In genomic region chr4:107622296-107622695, GRCm38 (mm10) we compare ENCODE assay signal across 24 mouse cellular contexts.
DNase-seq lines count a peak whose midpoint lies in the region; ATAC-seq and TF ChIP-seq lines count a peak whose summit lies in the region.
"Had no signal": no experiment of that assay in that cellular context is flagged by ENCODE, and none has a peak within 500 bp of the region (broad histone marks: within the 10 kb centered on the region; RNA-seq: fewer than 3 reads in every experiment).

No protein-coding gene starts in this region.

- intact Hi-C loops in left cerebral cortex, adult 2 months (cut with DNase I) = no loop called here

- H3K27me3 ChIP-seq in forebrain, postnatal 0 days (ENCODE audit: insufficient read depth, low read length) = no peaks in the 10 kb centered on the region
- H3K27me3 ChIP-seq in forebrain, embryonic 16.5 days (replicated peaks; ENCODE audit: control insufficient read depth, insufficient read depth, low read length) = no peaks in the 10 kb centered on the region
- no peaks in the 10 kb centered on the region for H3K27me3 ChIP-seq in kidney, embryonic 16.5 days (ENCODE audit: insufficient read depth, low read length)
- no peaks in the 10 kb centered on the region for H3K27me3 ChIP-seq in neural tube, embryonic 13.5 days
- H3K27me3 ChIP-seq in liver, embryonic 11.5 days (replicated peaks; ENCODE audit: control insufficient read depth, insufficient read depth, low read length) = no peaks in the 10 kb centered on the region
- H3K27me3 ChIP-seq: embryonic facial prominence, embryonic 15.5 days; limb, embryonic 13.5 days had no signal

- no peak for DNase-seq in forebrain, postnatal 0 days
- DNase-seq in kidney, adult 9 months = peak; percentile 15
- DNase-seq in kidney, adult 18-20 months = no peak
- no peak for DNase-seq in liver, embryonic 11.5 days (ENCODE audit: low spot score)
- no peak for DNase-seq in left cerebral cortex, adult 2 months (ENCODE audit: extremely low spot score in 1 of 2, low spot score in 2 of 2)
- DNase-seq: adrenal gland, postnatal 10 days; cerebellum, adult 9-10 months; gastrocnemius, postnatal 10 days; liver, embryonic 13.5 days; lung, adult 2 months; lung, postnatal 14 days; retina, postnatal 1 day; right cerebral cortex, postnatal 25 days; spleen, adult 18-20 months had no signal

- 63% methylated on average over 6 of the region's 6 CpGs for WGBS in forebrain, postnatal 0 days
- 68% methylated on average over 6 of the region's 6 CpGs for WGBS in forebrain, embryonic 16.5 days
- 66% methylated on average over 6 of the region's 6 CpGs for WGBS in kidney, embryonic 16.5 days
- 57% methylated on average over 6 of the region's 6 CpGs for WGBS in neural tube, embryonic 13.5 days
- WGBS in liver, embryonic 11.5 days = 84% methylated on average over 6 of the region's 6 CpGs

- no peaks in the 10 kb centered on the region for H3K9me3 ChIP-seq in forebrain, postnatal 0 days (ENCODE audit: low read length)
- H3K9me3 ChIP-seq in forebrain, embryonic 16.5 days (ENCODE audit: control insufficient read depth, low read length) = no peaks in the 10 kb centered on the region
- no peaks in the 10 kb centered on the region for H3K9me3 ChIP-seq in kidney, embryonic 16.5 days (ENCODE audit: low read length)
- no peaks in the 10 kb centered on the region for H3K9me3 ChIP-seq in neural tube, embryonic 13.5 days
- H3K9me3 ChIP-seq in liver, embryonic 11.5 days (ENCODE audit: control insufficient read depth, low read length) = no peaks in the 10 kb centered on the region
- H3K9me3 ChIP-seq: embryonic facial prominence, embryonic 15.5 days; limb, embryonic 13.5 days; liver, embryonic 13.5 days; megakaryocyte, embryonic 14.5 days had no signal

- ATAC-seq in forebrain, postnatal 0 days = peak; percentile 38; the same call in 1 of the 2 replicates
- no peak for ATAC-seq in forebrain, embryonic 16.5 days
- ATAC-seq in kidney, embryonic 16.5 days (ENCODE audit: low FRiP score, low TSS enrichment) = peak; percentile 58
- no peak for ATAC-seq in neural tube, embryonic 13.5 days (ENCODE audit: low read depth)
- ATAC-seq in liver, embryonic 11.5 days (replicated peaks; ENCODE audit: low FRiP score) = no peak
- ATAC-seq: forebrain, embryonic 14.5 days; intestine, embryonic 16.5 days had no signal

- H3K4me1 ChIP-seq in forebrain, postnatal 0 days (ENCODE audit: insufficient read depth) = no peaks in the 10 kb centered on the region
- H3K4me1 ChIP-seq in forebrain, embryonic 16.5 days (replicated peaks; ENCODE audit: control insufficient read depth, insufficient read depth, low read length) = peaks cover 2% of the 10 kb centered on the region; the same call in 1 of the 2 replicates
- H3K4me1 ChIP-seq in kidney, embryonic 16.5 days (ENCODE audit: insufficient read depth, low read length) = peaks cover 3% of the 10 kb centered on the region; the same call in 1 of the 2 replicates
- H3K4me1 ChIP-seq in neural tube, embryonic 13.5 days (replicated peaks) = peaks cover 40% of the 10 kb centered on the region
- no peaks in the 10 kb centered on the region for H3K4me1 ChIP-seq in liver, embryonic 11.5 days (replicated peaks; ENCODE audit: control insufficient read depth, insufficient read depth, low read length)
- H3K4me1 ChIP-seq: liver, embryonic 13.5 days; megakaryocyte, embryonic 14.5 days had no signal

- no peak overlapping the region for H3K27ac ChIP-seq in forebrain, postnatal 0 days (ENCODE audit: low read depth, low read length)
- no peak overlapping the region for H3K27ac ChIP-seq in forebrain, embryonic 16.5 days (ENCODE audit: low read length)
- H3K27ac ChIP-seq in kidney, embryonic 16.5 days (ENCODE audit: low read length) = no peak overlapping the region
- 0 out of 2 replicates have a peak overlapping the region, but pooled peaks have one; percentile 5 for H3K27ac ChIP-seq in neural tube, embryonic 13.5 days (replicated peaks)
- no peak overlapping the region for H3K27ac ChIP-seq in liver, embryonic 11.5 days (ENCODE audit: low read depth, low read length)
- H3K27ac ChIP-seq in left cerebral cortex, adult 2 months = no peak overlapping the region
- H3K27ac ChIP-seq: layer of hippocampus, adult 2 months; limb, embryonic 13.5 days; liver, embryonic 13.5 days had no signal

- no peaks in the 10 kb centered on the region for H3K36me3 ChIP-seq in forebrain, postnatal 0 days (ENCODE audit: insufficient read depth)
- H3K36me3 ChIP-seq in forebrain, embryonic 16.5 days (ENCODE audit: control insufficient read depth, insufficient read depth) = no peaks in the 10 kb centered on the region
- no peaks in the 10 kb centered on the region for H3K36me3 ChIP-seq in kidney, embryonic 16.5 days (ENCODE audit: insufficient read depth, low read length)
- H3K36me3 ChIP-seq in neural tube, embryonic 13.5 days = no peaks in the 10 kb centered on the region
- H3K36me3 ChIP-seq in liver, embryonic 11.5 days (ENCODE audit: control insufficient read depth, insufficient read depth, low read length) = no peaks in the 10 kb centered on the region
- H3K36me3 ChIP-seq: limb, embryonic 13.5 days; liver, embryonic 13.5 days had no signal

- H3K4me3 ChIP-seq in forebrain, postnatal 0 days (ENCODE audit: low read depth, low read length) = no peak overlapping the region
- H3K4me3 ChIP-seq in forebrain, embryonic 16.5 days (replicated peaks; ENCODE audit: low read length) = no peak overlapping the region
- no peak overlapping the region for H3K4me3 ChIP-seq in kidney, embryonic 16.5 days (ENCODE audit: low read length)
- no peak overlapping the region for H3K4me3 ChIP-seq in neural tube, embryonic 13.5 days
- no peak overlapping the region for H3K4me3 ChIP-seq in liver, embryonic 11.5 days (ENCODE audit: low read depth, low read length)
- no peak overlapping the region for H3K4me3 ChIP-seq in left cerebral cortex, adult 2 months
- H3K4me3 ChIP-seq: embryonic facial prominence, embryonic 15.5 days; layer of hippocampus, adult 2 months; limb, embryonic 13.5 days; liver, embryonic 13.5 days; megakaryocyte, embryonic 14.5 days had no signal

- no peak for TF ChIP-seq CTCF in forebrain, postnatal 0 days (IDR thresholded peaks at IDR 0.05; ENCODE audit: low read depth)
- no peak for TF ChIP-seq CTCF in left cerebral cortex, adult 2 months (IDR thresholded peaks at IDR 0.05)

- no peak overlapping the region for H3K9ac ChIP-seq in forebrain, postnatal 0 days
- H3K9ac ChIP-seq in forebrain, embryonic 16.5 days (replicated peaks; ENCODE audit: low read depth, low read length) = no peak overlapping the region
- H3K9ac ChIP-seq in kidney, embryonic 16.5 days (replicated peaks; ENCODE audit: low read length) = no peak overlapping the region
- no peak overlapping the region for H3K9ac ChIP-seq in neural tube, embryonic 13.5 days
- H3K9ac ChIP-seq in liver, embryonic 11.5 days (ENCODE audit: low read depth, low read length) = no peak overlapping the region
- H3K9ac ChIP-seq: embryonic facial prominence, embryonic 15.5 days; limb, embryonic 13.5 days; liver, embryonic 13.5 days had no signal

- H3K4me2 ChIP-seq in forebrain, postnatal 0 days (ENCODE audit: low read depth) = no peak overlapping the region
- no peak overlapping the region for H3K4me2 ChIP-seq in forebrain, embryonic 16.5 days (ENCODE audit: low read length)
- H3K4me2 ChIP-seq in kidney, embryonic 16.5 days (replicated peaks; ENCODE audit: low read depth, low read length) = no peak overlapping the region
- no peak overlapping the region for H3K4me2 ChIP-seq in neural tube, embryonic 13.5 days
- no peak overlapping the region for H3K4me2 ChIP-seq in liver, embryonic 11.5 days
- H3K4me2 ChIP-seq: embryonic facial prominence, embryonic 15.5 days; heart, embryonic 11.5 days; limb, embryonic 13.5 days; liver, embryonic 13.5 days had no signal

Comparison
In these comparisons a context has a peak if more than half of its experiments do, and no peak if none do; other contexts are left out.
1. ATAC-seq: peak in forebrain, postnatal 0 days (single experiment) and kidney, embryonic 16.5 days (single experiment); none in forebrain, embryonic 16.5 days (single experiment), neural tube, embryonic 13.5 days (single experiment) and liver, embryonic 11.5 days (single experiment).